Mouse (Mus musculus): ENCODE data around the gene Snx27.

Gene Snx27

GRCm38 (mm10) chr3:94582456-94582891 lies at the start of gene Snx27:
Snx27 (minus strand) TSS chr3:94582716.
- DNase-seq (ENCODE audit: low spot score), result peak; percentile 70

GRCm38 (mm10) chr3:94629876-94630275 lies 47.4 kb upstream of the Snx27 start:
- DNase-seq (ENCODE audit: low spot score), result no peak

GRCm38 (mm10) chr3:94628712-94629111 lies 46.2 kb upstream of the Snx27 start:
- no peak for DNase-seq (ENCODE audit: low spot score)

GRCm38 (mm10) chr3:94624281-94624680 lies 41.8 kb upstream of the Snx27 start:
- DNase-seq (ENCODE audit: low spot score), result no peak

GRCm38 (mm10) chr3:94622550-94622949 lies 40.0 kb upstream of the Snx27 start:
- DNase-seq (ENCODE audit: low spot score), result no peak

GRCm38 (mm10) chr3:94621740-94622507 lies 39.4 kb upstream of the Snx27 start:
- DNase-seq (ENCODE audit: low spot score), result no peak

GRCm38 (mm10) chr3:94616717-94617116 lies 34.2 kb upstream of the Snx27 start:
- no peak for DNase-seq (ENCODE audit: low spot score)

- no peak for DNase-seq (ENCODE audit: low spot score)
These were observed 30.9 kb upstream of the Snx27 start for GRCm38 (mm10) chr3:94613258-94613878.

- DNase-seq (ENCODE audit: low spot score), result no peak
These were observed 29.8 kb upstream of the Snx27 start for GRCm38 (mm10) chr3:94612274-94612673.

GRCm38 (mm10) chr3:94611834-94612233 lies 29.3 kb upstream of the Snx27 start:
- DNase-seq (ENCODE audit: low spot score), result no peak

- DNase-seq (ENCODE audit: low spot score), result no peak
These were observed 28.8 kb upstream of the Snx27 start for GRCm38 (mm10) chr3:94611343-94611742.

- DNase-seq (ENCODE audit: low spot score), result no peak
These were observed 28.1 kb upstream of the Snx27 start for GRCm38 (mm10) chr3:94610581-94610980.

- DNase-seq (ENCODE audit: low spot score), result no peak
These were observed 27.1 kb upstream of the Snx27 start for GRCm38 (mm10) chr3:94609621-94610020.

GRCm38 (mm10) chr3:94601959-94602358 lies 19.4 kb upstream of the Snx27 start:
- no peak for DNase-seq (ENCODE audit: low spot score)

GRCm38 (mm10) chr3:94597224-94597779 lies 14.8 kb upstream of the Snx27 start:
- DNase-seq (ENCODE audit: low spot score), result no peak

- DNase-seq (ENCODE audit: low spot score), result no peak
These were observed 13.4 kb upstream of the Snx27 start for GRCm38 (mm10) chr3:94595871-94596287.

- DNase-seq (ENCODE audit: low spot score), result no peak
These were observed 8.6 kb upstream of the Snx27 start for GRCm38 (mm10) chr3:94591066-94591465.

- no peak for DNase-seq (ENCODE audit: low spot score)
These were observed 5.4 kb upstream of the Snx27 start for GRCm38 (mm10) chr3:94587962-94588361.

GRCm38 (mm10) chr3:94582944-94583343 lies 428 bp upstream of the Snx27 start:
- DNase-seq (ENCODE audit: low spot score), result no peak

GRCm38 (mm10) chr3:94581793-94582455 lies 592 bp downstream of the Snx27 start:
- DNase-seq (ENCODE audit: low spot score), result no peak

- DNase-seq (ENCODE audit: low spot score), result no peak
These were observed 1.3 kb downstream of the Snx27 start for GRCm38 (mm10) chr3:94581138-94581780.

- no peak for DNase-seq (ENCODE audit: low spot score)
These were observed 8.0 kb downstream of the Snx27 start for GRCm38 (mm10) chr3:94574506-94574905.

Data from ovary, postnatal 10 days (tissue).